Mouse (Mus musculus) heart, embryonic 12.5 days (tissue): ENCODE data around the gene Trim27. TPM values are rescaled to one million over a fixed set of nuclear protein-coding genes. Genes with fewer than 3 reads are reported as not detected.
A peak's percentile ranks its signal among the peaks of the same experiment; 100 is the strongest.

ENCODE experiments used
- ATAC-seq: fragments of 200-750 bp; cut with Nextera tagmentation; 2 replicates; pipeline ENCODE4 v1.8.0; 2017; ENCODE audit warnings: moderate TSS enrichment, moderate library complexity; ENCODE audit not compliant: insufficient number of reproducible peaks, low FRiP score
- H3K27ac ChIP-seq: fragments of 300-500 bp; sonication (generic); 2 replicates; pipeline ENCODE4 v1.5.1; 2016; ENCODE audit warnings: mild to moderate bottlenecking, moderate library complexity; ENCODE audit not compliant: poor library complexity, severe bottlenecking
- H3K27me3 ChIP-seq: fragments of 300-500 bp; sonication (generic); replicated peaks from 2 replicates; pipeline ENCODE4 v1.6.1; 2016; ENCODE audit warnings: mild to moderate bottlenecking, moderate library complexity
- H3K36me3 ChIP-seq: fragments of 300-500 bp; sonication (generic); 2 replicates; pipeline ENCODE4 v1.6.1; 2016; ENCODE audit warnings: mild to moderate bottlenecking, moderate library complexity
- H3K4me1 ChIP-seq: fragments of 300-500 bp; sonication (generic); replicated peaks from 2 replicates; pipeline ENCODE4 v1.6.1; 2016; ENCODE audit warnings: mild to moderate bottlenecking
- H3K4me2 ChIP-seq: fragments of 300-500 bp; sonication (generic); 2 replicates; pipeline ENCODE4 v1.6.1; 2016; ENCODE audit warnings: mild to moderate bottlenecking, moderate library complexity
- H3K4me3 ChIP-seq: fragments of 300-500 bp; sonication (generic); 2 replicates; pipeline ENCODE4 v1.5.1; 2016; ENCODE audit warnings: mild to moderate bottlenecking
- H3K9ac ChIP-seq: fragments of 300-500 bp; sonication (generic); 2 replicates; pipeline ENCODE4 v1.6.1; 2016; ENCODE audit warnings: mild to moderate bottlenecking, moderate library complexity
- H3K9me3 ChIP-seq: fragments of 300-500 bp; sonication (generic); replicated peaks from 2 replicates; pipeline ENCODE4 v1.6.1; 2016; ENCODE audit warnings: mild to moderate bottlenecking, moderate library complexity
- WGBS: fragments of 180-500 bp; shearing (Covaris S2); methylation state at CpG from one replicate; pipeline ENCODE4 v1.1.7; 2016; 5-methylcytosine and 5-hydroxymethylcytosine counted together
- polyA plus RNA-seq: library from polyadenylated mRNA; unstranded; fragments of >200 nt; fragmentation: Nextera tagmentation; extraction: Ambion mirVana; gene quantifications from 2 replicates; pipeline ENCODE4 v1.2.1, GENCODE M21; 2016

The Trim27 gene
- polyA plus RNA-seq, 1 experiment from 2014 or later = 98.2 TPM

GRCm38 (mm10) chr13:21162591-21162990 is 16.7 kb upstream of the Trim27 start:
- no peak for ATAC-seq
- Histone ChIP-seq H3K4me1 (peaks cover 9% of the 10 kb centered on the region; the same call in 1 of the 2 replicates), H3K27ac (no peak overlapping the region), H3K4me3 (no peak overlapping the region), H3K36me3 (no peaks in the 10 kb centered on the region), H3K9ac (no peak overlapping the region), H3K27me3 (no peaks in the 10 kb centered on the region), H3K9me3 (no peaks in the 10 kb centered on the region), H3K4me2 (no peak overlapping the region)
- 55% methylated on average over 5 of the region's 5 CpGs for WGBS

GRCm38 (mm10) chr13:21166936-21167909 is 12.0 kb upstream of the Trim27 start:
- peaks cover 8% of the 10 kb centered on the region; the same call in 1 of the 2 replicates for H3K4me1 ChIP-seq
- 2% methylated on average over 27 of the region's 27 CpGs for WGBS
- H3K27ac ChIP-seq = peak overlapping the region; percentile 23
- peak overlapping the region; percentile 70 for H3K4me3 ChIP-seq
- no peaks in the 10 kb centered on the region for H3K27me3 ChIP-seq
- no peaks in the 10 kb centered on the region for H3K36me3 ChIP-seq
- no peaks in the 10 kb centered on the region for H3K9me3 ChIP-seq
- peak; percentile 58 for ATAC-seq
- H3K9ac ChIP-seq = peak overlapping the region; percentile 54
- peak overlapping the region; percentile 73 for H3K4me2 ChIP-seq

GRCm38 (mm10) chr13:21167910-21168300 is 11.3 kb upstream of the Trim27 start:
- H3K27ac ChIP-seq = no peak overlapping the region
- peaks cover 8% of the 10 kb centered on the region; the same call in 1 of the 2 replicates for H3K4me1 ChIP-seq
- no peaks in the 10 kb centered on the region for H3K9me3 ChIP-seq
- 1% methylated on average over 8 of the region's 8 CpGs for WGBS
- peak overlapping the region; percentile 93 for H3K4me2 ChIP-seq
- ATAC-seq = 0 out of 2 replicates have a peak, but pooled peaks have one; percentile 59
- H3K27me3 ChIP-seq = no peaks in the 10 kb centered on the region
- no peak overlapping the region; the same call in 1 of the 2 replicates for H3K9ac ChIP-seq
- H3K36me3 ChIP-seq = no peaks in the 10 kb centered on the region
- H3K4me3 ChIP-seq = peak overlapping the region; percentile 70

GRCm38 (mm10) chr13:21168371-21169011 is 10.8 kb upstream of the Trim27 start:
- H3K4me2 ChIP-seq = peak overlapping the region; percentile 93
- ATAC-seq = no peak

GRCm38 (mm10) chr13:21169121-21169656 is 10.1 kb upstream of the Trim27 start:
- no peak for ATAC-seq
- H3K9ac ChIP-seq = peak overlapping the region; percentile 67; the same call in 1 of the 2 replicates
- H3K36me3 ChIP-seq = no peaks in the 10 kb centered on the region
- no peaks in the 10 kb centered on the region for H3K27me3 ChIP-seq
- no peaks in the 10 kb centered on the region for H3K9me3 ChIP-seq
- no peak overlapping the region for H3K27ac ChIP-seq
- H3K4me2 ChIP-seq = peak overlapping the region; percentile 93
- peaks cover 8% of the 10 kb centered on the region; the same call in 1 of the 2 replicates for H3K4me1 ChIP-seq
- WGBS = 3% methylated on average over 14 of the region's 14 CpGs
- peak overlapping the region; percentile 70 for H3K4me3 ChIP-seq

More at GRCm38 (mm10) chr13:21168371-21169011, 10.8 kb upstream of the Trim27 start:
- 0 out of 2 replicates have a peak overlapping the region, but pooled peaks have one; percentile 9 for H3K27ac ChIP-seq
- 1% methylated on average over 16 of the region's 16 CpGs for WGBS
- peaks cover 8% of the 10 kb centered on the region; the same call in 1 of the 2 replicates for H3K4me1 ChIP-seq
- no peaks in the 10 kb centered on the region for H3K9me3 ChIP-seq
- H3K36me3 ChIP-seq = no peaks in the 10 kb centered on the region
- H3K4me3 ChIP-seq = peak overlapping the region; percentile 70
- H3K27me3 ChIP-seq = no peaks in the 10 kb centered on the region
- H3K9ac ChIP-seq = peak overlapping the region; percentile 67

GRCm38 (mm10) chr13:21169657-21170430 is 9.4 kb upstream of the Trim27 start:
- Histone ChIP-seq H3K4me1 (peaks cover 8% of the 10 kb centered on the region; the same call in 1 of the 2 replicates), H3K4me2 (peak overlapping the region; percentile 73), H3K27ac (no peak overlapping the region), H3K4me3 (peak overlapping the region; percentile 70), H3K9ac (no peak overlapping the region; the same call in 1 of the 2 replicates), H3K9me3 (no peaks in the 10 kb centered on the region), H3K27me3 (no peaks in the 10 kb centered on the region), H3K36me3 (no peaks in the 10 kb centered on the region)
- 1% methylated on average over 39 of the region's 39 CpGs for WGBS
- peak; percentile 82 for ATAC-seq

- H3K4me1 ChIP-seq = peaks cover 8% of the 10 kb centered on the region; the same call in 1 of the 2 replicates
- H3K9ac ChIP-seq = peak overlapping the region; percentile 37; the same call in 1 of the 2 replicates
- peak overlapping the region; percentile 73 for H3K4me2 ChIP-seq
- ATAC-seq = no peak
- no peaks in the 10 kb centered on the region for H3K36me3 ChIP-seq
- H3K27me3 ChIP-seq = no peaks in the 10 kb centered on the region
- WGBS = 43% methylated on average over 17 of the region's 17 CpGs
- H3K27ac ChIP-seq = no peak overlapping the region
- H3K9me3 ChIP-seq = no peaks in the 10 kb centered on the region
- peak overlapping the region; percentile 70 for H3K4me3 ChIP-seq
Measured at GRCm38 (mm10) chr13:21170431-21171155, 8.7 kb upstream of the Trim27 start.

- Histone ChIP-seq H3K4me1 (peaks cover 8% of the 10 kb centered on the region; the same call in 1 of the 2 replicates), H3K4me3 (peak overlapping the region; percentile 62), H3K4me2 (peak overlapping the region; percentile 73), H3K9ac (peak overlapping the region; percentile 37; the same call in 1 of the 2 replicates), H3K27ac (no peak overlapping the region), H3K27me3 (no peaks in the 10 kb centered on the region), H3K9me3 (no peaks in the 10 kb centered on the region), H3K36me3 (no peaks in the 10 kb centered on the region)
- WGBS = 8% methylated on average over 15 of the region's 15 CpGs
- no peak for ATAC-seq
Measured at GRCm38 (mm10) chr13:21171156-21171530, 8.1 kb upstream of the Trim27 start.

- ATAC-seq = no peak
- H3K27ac ChIP-seq = no peak overlapping the region
- peaks cover 8% of the 10 kb centered on the region; the same call in 1 of the 2 replicates for H3K4me1 ChIP-seq
- H3K9me3 ChIP-seq = no peaks in the 10 kb centered on the region
- peak overlapping the region; percentile 62 for H3K4me3 ChIP-seq
- peak overlapping the region; percentile 73 for H3K4me2 ChIP-seq
- no peaks in the 10 kb centered on the region for H3K27me3 ChIP-seq
- under 1% methylated on average over 12 of the region's 12 CpGs for WGBS
- H3K36me3 ChIP-seq = no peaks in the 10 kb centered on the region
- H3K9ac ChIP-seq = no peak overlapping the region
Measured at GRCm38 (mm10) chr13:21171600-21172150, 7.6 kb upstream of the Trim27 start.
